Mouse (Mus musculus) WW6 (cell line): Measurements from ENCODE around the gene Glipr1.

Experiments used
- DNase-seq: peaks from one replicate; pipeline ENCODE4 v3.0.0-alpha.2; 2013; ENCODE audit warnings: low read depth, low spot score

The Glipr1 gene

DNA sequence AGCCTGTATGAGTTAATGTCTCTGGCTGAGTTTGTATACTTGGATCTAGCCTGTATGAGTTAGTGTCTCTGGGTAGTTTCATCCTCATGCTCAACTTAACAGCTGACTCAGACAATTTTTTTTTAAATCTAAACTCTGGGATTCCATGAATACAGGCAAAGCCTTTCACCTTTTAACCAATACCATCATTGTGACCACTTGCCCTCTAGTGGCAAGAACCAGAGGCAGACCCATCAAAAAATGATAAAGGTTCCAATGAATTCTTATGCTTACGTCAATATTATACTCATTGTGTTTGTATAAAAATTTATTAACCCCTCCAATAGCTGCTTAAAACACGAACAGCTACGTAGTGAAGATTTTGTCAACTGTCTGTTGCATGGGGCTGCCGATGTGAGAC is 36.0 kb downstream of the Glipr1 start:
- no peak for DNase-seq

DNA sequence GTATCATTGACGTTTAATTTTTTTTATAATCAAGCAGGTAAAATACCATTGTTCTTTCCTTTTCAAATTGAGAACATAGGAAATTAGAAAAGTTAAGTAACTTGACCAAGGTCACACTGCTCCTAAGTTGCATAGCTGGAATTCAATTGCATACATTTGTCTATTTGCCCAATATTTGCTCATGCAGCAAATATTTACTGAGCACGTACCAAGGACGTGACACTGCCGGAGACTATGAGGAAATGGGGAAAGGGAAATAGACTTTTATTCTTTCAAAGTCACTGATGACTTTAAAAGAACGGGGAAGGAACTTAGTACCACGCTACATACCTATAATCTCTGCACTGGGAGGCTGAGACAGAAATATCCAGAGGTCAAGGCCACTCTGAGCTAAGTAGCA is 42.0 kb downstream of the Glipr1 start:
- DNase-seq: no peak

DNA sequence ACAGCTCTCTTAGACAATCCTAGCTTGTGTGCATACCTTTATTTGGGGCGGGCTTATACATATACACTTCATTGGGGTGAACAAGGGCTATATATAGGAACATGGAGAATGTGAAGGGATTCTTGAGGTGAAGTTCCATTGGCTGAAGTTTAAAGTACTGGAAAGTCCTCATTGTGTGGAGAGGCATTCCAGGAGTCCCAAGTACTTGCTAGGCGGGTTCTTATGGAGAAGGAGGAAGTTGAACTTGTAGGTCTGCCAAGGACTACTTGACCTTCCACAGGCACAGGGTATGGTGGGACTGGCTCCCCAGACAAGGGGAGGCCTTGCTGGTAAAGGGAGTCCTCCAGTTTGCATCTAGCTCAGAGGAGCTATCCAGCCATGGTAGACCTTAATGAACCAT is 43.1 kb downstream of the Glipr1 start:
- no peak for DNase-seq

DNA sequence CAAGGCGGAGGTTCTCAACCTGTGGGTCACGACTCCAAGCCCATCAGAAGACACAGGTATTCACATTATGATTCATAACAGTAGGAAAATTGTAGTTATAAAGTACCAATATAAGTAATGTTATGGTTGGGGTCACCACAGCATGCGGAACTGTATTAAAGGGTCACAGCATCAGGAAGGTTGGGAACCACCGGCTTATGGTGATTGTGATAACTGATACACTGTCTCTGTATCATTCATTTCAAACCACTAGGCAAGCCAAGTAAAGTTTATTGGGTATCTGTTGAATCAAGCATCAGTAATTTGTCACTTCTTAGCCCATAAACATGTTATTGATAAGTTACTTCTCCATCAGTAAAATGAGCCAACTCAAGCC is 44.4 kb downstream of the Glipr1 start:
- DNase-seq: no peak

DNA sequence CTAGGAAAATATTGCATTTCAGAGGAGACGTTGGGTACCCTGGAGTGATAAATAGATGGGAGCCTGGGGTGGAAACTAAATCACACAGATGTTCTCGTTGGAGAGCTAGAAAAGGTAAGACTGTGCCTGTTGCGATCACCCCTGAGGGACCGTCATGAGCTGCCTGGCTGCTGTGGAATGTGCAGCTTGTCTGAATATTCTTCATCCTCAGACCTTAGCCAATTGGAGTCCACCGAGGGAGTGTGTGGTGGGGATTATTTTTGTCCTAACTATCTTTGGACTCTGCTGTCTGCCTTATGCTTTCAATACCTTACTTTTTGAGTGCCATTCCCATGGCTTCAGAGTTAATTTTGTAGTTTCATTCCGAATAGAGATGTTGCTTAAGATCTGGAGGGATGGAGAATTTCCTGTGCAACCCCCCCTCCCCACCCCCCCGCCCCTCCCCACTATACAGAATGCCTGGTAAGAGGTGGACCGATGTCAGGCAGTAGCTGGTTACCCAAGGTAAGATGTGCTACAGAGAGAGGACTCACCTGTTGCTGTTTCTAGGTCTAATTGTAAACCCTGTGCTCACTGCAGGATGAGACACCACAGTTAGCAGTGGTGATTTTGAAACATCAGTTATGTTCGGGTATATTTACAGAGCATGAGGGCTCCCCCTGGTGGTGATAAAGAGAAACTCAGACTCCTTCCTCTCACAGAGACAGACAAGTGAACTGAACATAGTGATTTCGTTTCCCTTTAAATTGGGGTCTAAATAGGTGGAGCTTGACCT is 45.0 kb downstream of the Glipr1 start:
- no peak for DNase-seq

DNA sequence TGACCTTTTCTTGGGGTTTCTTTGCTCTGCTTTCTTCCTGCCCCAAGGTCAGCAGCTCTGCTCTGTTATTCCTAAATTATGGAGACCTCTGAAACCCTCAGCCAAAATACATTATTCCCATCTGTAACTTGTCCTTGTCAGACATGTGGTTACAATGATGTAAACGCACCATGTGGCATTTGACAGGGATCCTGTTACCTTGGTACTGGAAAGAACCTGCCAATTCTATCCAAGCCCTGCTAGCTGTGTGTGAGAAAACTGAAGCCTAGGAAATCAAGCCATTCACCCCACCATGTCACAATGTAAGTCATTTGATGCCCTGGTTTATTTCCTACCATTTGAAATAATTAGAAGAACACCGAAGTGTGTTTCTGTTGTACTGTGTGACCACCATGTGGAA is 46.6 kb downstream of the Glipr1 start:
- no peak for DNase-seq

DNA sequence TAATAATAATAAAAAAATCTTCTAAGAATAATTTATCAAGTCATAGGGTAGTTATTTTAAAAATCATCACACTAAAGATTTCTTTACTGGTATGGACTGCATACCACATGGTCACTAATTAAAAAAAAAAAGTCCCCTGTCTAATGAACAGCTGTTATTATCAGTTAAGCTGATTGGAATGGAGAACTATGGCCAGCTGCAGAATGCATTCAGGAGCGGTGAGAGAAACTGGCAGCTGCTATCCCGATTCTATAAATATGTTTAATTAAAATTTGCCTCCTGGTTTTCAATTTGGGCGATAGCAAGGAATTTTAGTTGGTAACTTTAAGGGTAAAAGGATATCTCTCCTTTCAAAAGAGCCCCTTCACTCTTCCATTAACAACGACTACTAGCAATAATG is 53.4 kb downstream of the Glipr1 start:
- no peak for DNase-seq

DNA sequence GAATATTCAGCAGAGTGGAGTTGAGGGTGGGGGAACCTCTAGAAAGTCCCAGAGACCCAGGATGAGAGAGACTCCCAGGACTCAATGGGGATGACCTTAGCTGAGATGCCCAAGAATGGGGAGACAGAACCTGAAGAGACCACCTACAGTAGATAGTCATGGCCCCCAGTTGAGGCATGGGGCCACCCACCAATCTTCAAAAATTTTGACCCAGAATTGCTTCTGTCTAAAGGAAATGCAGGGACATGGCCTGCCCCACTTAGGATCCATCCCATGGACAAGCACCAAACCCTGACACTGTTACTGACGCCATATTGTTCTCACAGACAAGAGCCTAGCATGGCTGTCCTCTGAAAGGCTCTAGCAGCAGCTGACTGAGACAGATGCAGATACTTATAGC is 54.4 kb downstream of the Glipr1 start:
- DNase-seq: no peak

DNA sequence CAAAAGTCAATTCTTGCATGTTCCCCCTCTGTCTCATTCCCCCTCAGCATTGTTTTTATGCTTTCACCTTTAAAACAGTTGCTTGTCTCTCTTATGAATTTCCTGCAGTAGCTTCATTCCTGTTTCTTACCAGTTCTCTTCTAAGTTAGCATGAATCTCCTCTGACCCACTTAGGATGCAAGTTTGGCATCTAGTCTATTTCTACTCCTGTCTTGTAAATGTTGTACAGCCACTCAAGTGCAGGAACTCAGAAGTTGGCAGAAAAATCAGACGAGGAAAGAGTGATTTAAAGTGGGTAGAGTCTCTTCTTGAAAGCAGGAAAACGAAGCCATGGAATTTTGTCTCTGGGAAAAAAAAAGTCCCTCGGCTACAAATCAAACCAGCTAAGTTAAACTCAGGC is 56.9 kb downstream of the Glipr1 start:
- no peak for DNase-seq

DNA sequence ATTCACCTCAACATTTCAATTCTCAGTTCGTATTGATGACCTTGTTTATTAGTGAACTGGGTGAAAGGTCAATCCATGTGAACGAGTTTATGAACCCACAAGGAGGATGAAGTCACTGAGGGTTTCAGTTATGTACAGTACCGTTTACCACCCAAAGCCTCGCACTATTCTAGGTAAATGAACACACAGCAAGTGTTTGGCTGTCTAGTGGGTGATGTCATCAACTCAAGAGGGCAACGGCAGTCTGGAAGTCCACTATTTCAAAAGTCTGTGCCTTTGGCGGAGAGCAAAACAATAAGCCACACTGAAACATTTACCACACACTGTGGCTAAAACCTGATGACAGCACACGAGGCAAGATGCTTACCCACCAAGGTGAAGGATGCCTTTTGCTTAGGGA is 59.4 kb downstream of the Glipr1 start:
- no peak for DNase-seq

DNA sequence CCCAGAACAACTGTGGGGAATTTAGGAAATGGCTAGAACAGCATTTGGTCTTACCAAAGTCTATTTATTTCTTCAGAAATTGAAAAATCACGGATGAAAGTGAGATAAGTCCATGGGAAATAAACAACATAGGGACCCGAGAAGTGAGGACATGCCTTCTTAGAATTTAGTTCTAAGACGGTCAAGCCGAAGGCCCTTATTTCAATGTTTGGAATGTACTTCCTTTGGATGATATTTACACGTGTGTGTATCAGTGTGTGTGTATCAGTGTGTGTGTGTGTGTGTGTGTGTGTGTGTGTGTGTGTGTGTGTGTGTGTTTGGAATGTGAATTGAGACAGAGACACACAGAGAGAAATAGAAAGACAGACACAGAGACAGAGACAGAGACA is 65.3 kb downstream of the Glipr1 start:
- DNase-seq: no peak

DNA sequence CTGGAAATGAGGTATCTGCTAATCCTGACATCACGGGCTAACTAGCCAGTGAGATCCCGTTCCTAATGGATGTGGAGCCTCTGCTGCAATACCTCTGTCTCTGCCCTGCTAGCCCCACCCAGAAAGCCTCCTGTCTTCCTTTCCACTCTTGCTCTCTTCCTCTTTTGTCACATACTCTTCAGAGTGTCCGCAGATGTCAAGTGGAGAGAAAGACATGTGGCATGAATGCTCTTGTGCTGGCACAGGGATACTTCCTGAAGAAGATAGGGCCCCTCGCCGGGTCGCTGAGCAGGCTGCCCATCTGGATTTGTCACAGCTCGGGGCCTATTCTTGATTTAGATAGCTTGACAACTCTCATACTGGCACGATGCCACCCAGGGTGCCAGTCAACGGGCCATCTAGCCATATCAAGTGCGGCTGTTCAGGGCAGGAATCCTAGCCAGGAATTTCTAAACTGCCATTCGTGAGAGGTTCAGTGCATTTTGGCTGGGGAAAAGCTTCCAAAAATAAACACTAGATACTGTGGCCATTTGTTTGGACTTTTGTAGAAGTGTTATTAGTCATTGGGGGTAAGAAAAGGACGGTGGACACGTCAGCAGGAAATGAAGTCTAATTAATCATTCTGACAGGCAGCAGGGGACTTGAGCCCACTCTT is 65.8 kb downstream of the Glipr1 start:
- DNase-seq: no peak

DNA sequence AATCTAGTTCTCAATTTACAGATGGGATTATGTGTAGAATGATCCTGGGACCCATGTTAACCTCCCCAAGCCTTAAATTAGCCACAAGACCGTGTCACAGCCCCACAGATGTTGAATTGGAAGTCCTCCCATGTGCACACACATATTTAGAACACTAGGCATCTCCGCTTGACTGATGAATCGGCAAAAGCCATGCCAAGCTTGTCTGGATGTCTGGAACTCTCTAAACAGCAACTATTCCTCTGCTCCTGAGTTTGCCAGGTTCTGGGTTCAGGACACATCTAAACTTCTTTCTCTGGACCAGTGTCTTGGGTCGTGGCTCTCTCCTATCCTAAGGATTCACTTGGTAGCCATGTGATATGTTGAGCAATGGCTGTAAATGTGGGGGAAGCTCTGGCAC is 66.4 kb downstream of the Glipr1 start:
- DNase-seq: no peak
